Mouse (Mus musculus): ENCODE results near the gene Rcc2.

- TF ChIP-seq CTCF (IDR thresholded peaks at IDR 0.05; ENCODE audit: insufficient read depth, low read depth, low read length) (no peak), POLR2A (IDR thresholded peaks at IDR 0.05; ENCODE audit: insufficient read depth, low read depth, low read length) (no peak)
Observed at GRCm38 (mm10) chr4:140714586-140714985, 14.2 kb downstream of the Rcc2 start.

Data from olfactory bulb, adult 2 months (tissue).